Mouse (Mus musculus): ENCODE results near the gene Bad.

Bad gene

GRCm38 (mm10) chr19:6968491-6969271 is 27.0 kb downstream of the Bad start:
- no peak for DNase-seq (ENCODE audit: inconsistent ontology term)

GRCm38 (mm10) chr19:6969291-6969664 is 27.6 kb downstream of the Bad start:
- DNase-seq (ENCODE audit: inconsistent ontology term) = no peak

GRCm38 (mm10) chr19:6969665-6970381 is 28.2 kb downstream of the Bad start:
- peak; percentile 84 for DNase-seq (ENCODE audit: inconsistent ontology term)

- no peak for DNase-seq (ENCODE audit: inconsistent ontology term)
These were observed 28.9 kb downstream of the Bad start for GRCm38 (mm10) chr19:6970460-6971085.

- no peak for DNase-seq (ENCODE audit: inconsistent ontology term)
These were observed 30.0 kb downstream of the Bad start for GRCm38 (mm10) chr19:6971644-6972043.

GRCm38 (mm10) chr19:6972247-6972917 is 30.7 kb downstream of the Bad start:
- no peak for DNase-seq (ENCODE audit: inconsistent ontology term)

- DNase-seq (ENCODE audit: inconsistent ontology term) = no peak
These were observed 32.0 kb downstream of the Bad start for GRCm38 (mm10) chr19:6973581-6974190.

GRCm38 (mm10) chr19:6974211-6975205 is 32.8 kb downstream of the Bad start, which contains the start of gene Ppp1r14b:
Gene Ppp1r14b (plus strand): TSS chr19:6974968.
- peak; percentile 96 for DNase-seq (ENCODE audit: inconsistent ontology term)

- peak; percentile 77 for DNase-seq (ENCODE audit: inconsistent ontology term)
These were observed 34.2 kb downstream of the Bad start, which contains the start of gene Plcb3 for GRCm38 (mm10) chr19:6975537-6976521. Gene Plcb3 (minus strand): TSS chr19:6976470.

GRCm38 (mm10) chr19:6977759-6978638 is 36.3 kb downstream of the Bad start:
- DNase-seq (ENCODE audit: inconsistent ontology term) = no peak

GRCm38 (mm10) chr19:6978639-6978974 is 36.9 kb downstream of the Bad start:
- DNase-seq (ENCODE audit: inconsistent ontology term) = no peak

GRCm38 (mm10) chr19:6979001-6979479 is 37.4 kb downstream of the Bad start:
- DNase-seq (ENCODE audit: inconsistent ontology term) = peak; percentile 59

- peak; percentile 100 for DNase-seq (ENCODE audit: inconsistent ontology term)
These were observed 38.1 kb downstream of the Bad start for GRCm38 (mm10) chr19:6979486-6980380.

- peak; percentile 98 for DNase-seq (ENCODE audit: inconsistent ontology term)
These were observed 38.9 kb downstream of the Bad start, which contains the start of gene Fkbp2 for GRCm38 (mm10) chr19:6980381-6981093. Gene Fkbp2 (minus strand): TSS chr19:6980501.

GRCm38 (mm10) chr19:6981465-6981864 is 39.8 kb downstream of the Bad start:
- DNase-seq (ENCODE audit: inconsistent ontology term) = no peak

GRCm38 (mm10) chr19:6983621-6984020 is 42.0 kb downstream of the Bad start:
- peak; percentile 77 for DNase-seq (ENCODE audit: inconsistent ontology term)
